Mouse (Mus musculus): ENCODE data around the gene Gclm. TPM values are rescaled to one million over a fixed set of nuclear protein-coding genes. Genes with fewer than 3 reads are reported as not detected.

Gene Gclm
- 60.3 and 71.8 TPM in 2 replicates for total RNA-seq (2017)

GRCm38 (mm10) chr3:122245215-122245877 lies at the start of gene Gclm:
Gene Gclm, plus strand, starts transcription at chr3:122245557.
- ATAC-seq (replicated peaks in 1 of 2; ENCODE audit: insufficient read depth in 1 of 2, low FRiP score in 2 of 2, low TSS enrichment in 1 of 2, low read depth in 1 of 2, poor library complexity in 2 of 2, severe bottlenecking in 2 of 2), result peak; percentile 86

GRCm38 (mm10) chr3:122196621-122197298 lies 48.6 kb upstream of the Gclm start:
- no peak for ATAC-seq (replicated peaks in 1 of 2; ENCODE audit: insufficient read depth in 1 of 2, low FRiP score in 2 of 2, low TSS enrichment in 1 of 2, low read depth in 1 of 2, poor library complexity in 2 of 2, severe bottlenecking in 2 of 2)

- ATAC-seq (replicated peaks in 1 of 2; ENCODE audit: insufficient read depth in 1 of 2, low FRiP score in 2 of 2, low TSS enrichment in 1 of 2, low read depth in 1 of 2, poor library complexity in 2 of 2, severe bottlenecking in 2 of 2), result no peak
Observed at GRCm38 (mm10) chr3:122198532-122198931, 46.8 kb upstream of the Gclm start.

GRCm38 (mm10) chr3:122198966-122199381 lies 46.4 kb upstream of the Gclm start:
- ATAC-seq (replicated peaks in 1 of 2; ENCODE audit: insufficient read depth in 1 of 2, low FRiP score in 2 of 2, low TSS enrichment in 1 of 2, low read depth in 1 of 2, poor library complexity in 2 of 2, severe bottlenecking in 2 of 2), result peak; percentile 37 to 58; a peak in 3 of 4 replicates

- no peak for ATAC-seq (replicated peaks in 1 of 2; ENCODE audit: insufficient read depth in 1 of 2, low FRiP score in 2 of 2, low TSS enrichment in 1 of 2, low read depth in 1 of 2, poor library complexity in 2 of 2, severe bottlenecking in 2 of 2)
Observed at GRCm38 (mm10) chr3:122199600-122199999, 45.8 kb upstream of the Gclm start.

- no peak for ATAC-seq (replicated peaks in 1 of 2; ENCODE audit: insufficient read depth in 1 of 2, low FRiP score in 2 of 2, low TSS enrichment in 1 of 2, low read depth in 1 of 2, poor library complexity in 2 of 2, severe bottlenecking in 2 of 2)
Observed at GRCm38 (mm10) chr3:122200017-122200416, 45.3 kb upstream of the Gclm start.

- ATAC-seq (replicated peaks in 1 of 2; ENCODE audit: insufficient read depth in 1 of 2, low FRiP score in 2 of 2, low TSS enrichment in 1 of 2, low read depth in 1 of 2, poor library complexity in 2 of 2, severe bottlenecking in 2 of 2), result no peak
Observed at GRCm38 (mm10) chr3:122200447-122200846, 44.9 kb upstream of the Gclm start.

- peak; percentile 12 to 38; a peak in 2 of 4 replicates for ATAC-seq (replicated peaks in 1 of 2; ENCODE audit: insufficient read depth in 1 of 2, low FRiP score in 2 of 2, low TSS enrichment in 1 of 2, low read depth in 1 of 2, poor library complexity in 2 of 2, severe bottlenecking in 2 of 2)
Observed at GRCm38 (mm10) chr3:122202307-122202732, 43.0 kb upstream of the Gclm start.

- ATAC-seq (replicated peaks in 1 of 2; ENCODE audit: insufficient read depth in 1 of 2, low FRiP score in 2 of 2, low TSS enrichment in 1 of 2, low read depth in 1 of 2, poor library complexity in 2 of 2, severe bottlenecking in 2 of 2), result no peak
Observed at GRCm38 (mm10) chr3:122203675-122204329, 41.6 kb upstream of the Gclm start.

GRCm38 (mm10) chr3:122205753-122206152 lies 39.6 kb upstream of the Gclm start:
- ATAC-seq (replicated peaks in 1 of 2; ENCODE audit: insufficient read depth in 1 of 2, low FRiP score in 2 of 2, low TSS enrichment in 1 of 2, low read depth in 1 of 2, poor library complexity in 2 of 2, severe bottlenecking in 2 of 2), result no peak

GRCm38 (mm10) chr3:122206279-122207070 lies 38.9 kb upstream of the Gclm start:
- ATAC-seq (replicated peaks in 1 of 2; ENCODE audit: insufficient read depth in 1 of 2, low FRiP score in 2 of 2, low TSS enrichment in 1 of 2, low read depth in 1 of 2, poor library complexity in 2 of 2, severe bottlenecking in 2 of 2), result no peak

GRCm38 (mm10) chr3:122207766-122208165 lies 37.6 kb upstream of the Gclm start:
- ATAC-seq (replicated peaks in 1 of 2; ENCODE audit: insufficient read depth in 1 of 2, low FRiP score in 2 of 2, low TSS enrichment in 1 of 2, low read depth in 1 of 2, poor library complexity in 2 of 2, severe bottlenecking in 2 of 2), result no peak

- ATAC-seq (replicated peaks in 1 of 2; ENCODE audit: insufficient read depth in 1 of 2, low FRiP score in 2 of 2, low TSS enrichment in 1 of 2, low read depth in 1 of 2, poor library complexity in 2 of 2, severe bottlenecking in 2 of 2), result no peak
Observed at GRCm38 (mm10) chr3:122208296-122209225, 36.8 kb upstream of the Gclm start.

- no peak for ATAC-seq (replicated peaks in 1 of 2; ENCODE audit: insufficient read depth in 1 of 2, low FRiP score in 2 of 2, low TSS enrichment in 1 of 2, low read depth in 1 of 2, poor library complexity in 2 of 2, severe bottlenecking in 2 of 2)
Observed at GRCm38 (mm10) chr3:122209511-122209910, 35.8 kb upstream of the Gclm start.

- ATAC-seq (replicated peaks in 1 of 2; ENCODE audit: insufficient read depth in 1 of 2, low FRiP score in 2 of 2, low TSS enrichment in 1 of 2, low read depth in 1 of 2, poor library complexity in 2 of 2, severe bottlenecking in 2 of 2), result no peak
Observed at GRCm38 (mm10) chr3:122210434-122210833, 34.9 kb upstream of the Gclm start.

GRCm38 (mm10) chr3:122210846-122211245 lies 34.5 kb upstream of the Gclm start:
- no peak for ATAC-seq (replicated peaks in 1 of 2; ENCODE audit: insufficient read depth in 1 of 2, low FRiP score in 2 of 2, low TSS enrichment in 1 of 2, low read depth in 1 of 2, poor library complexity in 2 of 2, severe bottlenecking in 2 of 2)
